Mouse (Mus musculus) forebrain, embryonic 14.5 days (tissue): ENCODE results near the gene Jun. TPM values are rescaled to one million over a fixed set of nuclear protein-coding genes. Genes with fewer than 3 reads are reported as not detected.

Experiments
- ATAC-seq: fragments of 200-750 bp; cut with Nextera tagmentation; 2 replicates; pipeline ENCODE4 v1.8.0; 2017; ENCODE audit warnings: mild to moderate bottlenecking, moderate library complexity
- DNase-seq: peaks from one replicate; pipeline ENCODE4 v3.0.0-alpha.2; 2015; ENCODE audit warnings: low spot score
- H3K27ac ChIP-seq: fragments of 300-500 bp; sonication (generic); 2 replicates; pipeline ENCODE4 v1.5.1; 2014; ENCODE audit warnings: low read depth, mild to moderate bottlenecking, control low read depth, low read length, moderate library complexity
- H3K27me3 ChIP-seq: fragments of 300-500 bp; sonication (generic); replicated peaks from 2 replicates; pipeline ENCODE4 v1.6.1; 2014; ENCODE audit warnings: low read length, control low read depth, mixed read lengths; ENCODE audit not compliant: control insufficient read depth, insufficient read depth
- H3K36me3 ChIP-seq: fragments of 300-500 bp; sonication (generic); 2 replicates; pipeline ENCODE4 v1.6.1; 2014; ENCODE audit warnings: low read length, control low read depth; ENCODE audit not compliant: control insufficient read depth, insufficient read depth
- H3K4me1 ChIP-seq: fragments of 300-500 bp; sonication (generic); 2 replicates; pipeline ENCODE4 v1.6.1; 2014; ENCODE audit warnings: antibody characterized with exemption, low read length, control low read depth; ENCODE audit not compliant: control insufficient read depth, insufficient read depth
- H3K4me2 ChIP-seq: fragments of 300-500 bp; sonication (generic); 2 replicates; pipeline ENCODE4 v1.6.1; 2014; ENCODE audit warnings: mild to moderate bottlenecking, control low read depth, low read length
- H3K4me3 ChIP-seq: fragments of 300-500 bp; sonication (generic); 2 replicates; pipeline ENCODE4 v1.5.1; 2014; ENCODE audit warnings: low read depth, low read length, control low read depth
- H3K9ac ChIP-seq: fragments of 300-500 bp; sonication (generic); 2 replicates; pipeline ENCODE4 v1.6.1; 2014; ENCODE audit warnings: mild to moderate bottlenecking, low read length, control low read depth, moderate library complexity
- H3K9me3 ChIP-seq: fragments of 300-500 bp; sonication (generic); replicated peaks from 2 replicates; pipeline ENCODE4 v1.6.1; 2016; ENCODE audit warnings: low read length, control low read depth, mixed read lengths; ENCODE audit not compliant: control insufficient read depth
- WGBS: fragments of 180-500 bp; shearing (Covaris S2); extraction: QIAGEN DNeasy Blood & Tissue Kit; methylation state at CpG from one replicate; pipeline ENCODE4 v1.1.7; 2014; 5-methylcytosine and 5-hydroxymethylcytosine counted together
- polyA plus RNA-seq: library from polyadenylated mRNA; unstranded; fragments of >200 nt; fragmentation: Nextera tagmentation; extraction: Ambion mirVana; gene quantifications from 2 replicates; pipeline ENCODE4 v1.2.1, GENCODE M21; 2014

The Jun gene
- polyA plus RNA-seq, 1 experiment from 2014 or later: 36.0 TPM

GRCm38 (mm10) chr4:95068045-95068948, 16.3 kb upstream of the Jun start:
- Histone ChIP-seq H3K36me3 (no peaks in the 10 kb centered on the region), H3K4me3 (no peak overlapping the region), H3K9me3 (no peaks in the 10 kb centered on the region), H3K4me2 (no peak overlapping the region), H3K9ac (no peak overlapping the region), H3K27me3 (no peaks in the 10 kb centered on the region), H3K27ac (no peak overlapping the region), H3K4me1 (no peaks in the 10 kb centered on the region)
- WGBS: 83% methylated on average over 8 of the region's 8 CpGs
- ATAC-seq (no peak), DNase-seq (no peak)

- ATAC-seq: no peak
- Histone ChIP-seq H3K4me3 (no peak overlapping the region), H3K9me3 (no peaks in the 10 kb centered on the region), H3K9ac (no peak overlapping the region), H3K27me3 (no peaks in the 10 kb centered on the region), H3K4me1 (no peaks in the 10 kb centered on the region), H3K27ac (no peak overlapping the region), H3K36me3 (no peaks in the 10 kb centered on the region), H3K4me2 (no peak overlapping the region)
- 85% methylated on average over 2 of the region's 2 CpGs for WGBS
- no peak for DNase-seq
These were observed 11.7 kb upstream of the Jun start for GRCm38 (mm10) chr4:95063609-95064210.

GRCm38 (mm10) chr4:95062873-95063272, 10.9 kb upstream of the Jun start:
- H3K4me2 ChIP-seq: no peak overlapping the region
- no peak overlapping the region for H3K27ac ChIP-seq
- no peaks in the 10 kb centered on the region for H3K27me3 ChIP-seq
- no peaks in the 10 kb centered on the region for H3K9me3 ChIP-seq
- ATAC-seq (no peak), DNase-seq (no peak)
- H3K4me3 ChIP-seq: no peak overlapping the region
- no peak overlapping the region for H3K9ac ChIP-seq
- H3K36me3 ChIP-seq: no peaks in the 10 kb centered on the region
- 71% methylated on average over 9 of the region's 9 CpGs for WGBS
- no peaks in the 10 kb centered on the region for H3K4me1 ChIP-seq

GRCm38 (mm10) chr4:95057264-95057663, 5.2 kb upstream of the Jun start:
- Histone ChIP-seq H3K9ac (no peak overlapping the region), H3K4me2 (no peak overlapping the region), H3K36me3 (no peaks in the 10 kb centered on the region), H3K27ac (no peak overlapping the region), H3K9me3 (no peaks in the 10 kb centered on the region), H3K4me3 (no peak overlapping the region), H3K4me1 (peaks cover 13% of the 10 kb centered on the region), H3K27me3 (no peaks in the 10 kb centered on the region)
- 85% methylated on average over 4 of the region's 4 CpGs for WGBS
- no peak for ATAC-seq
- DNase-seq: no peak

GRCm38 (mm10) chr4:95055276-95055675, 3.3 kb upstream of the Jun start:
- Histone ChIP-seq H3K9me3 (no peaks in the 10 kb centered on the region), H3K27me3 (no peaks in the 10 kb centered on the region), H3K4me2 (no peak overlapping the region), H3K4me3 (no peak overlapping the region), H3K27ac (no peak overlapping the region), H3K36me3 (no peaks in the 10 kb centered on the region), H3K4me1 (peaks cover 13% of the 10 kb centered on the region), H3K9ac (no peak overlapping the region)
- DNase-seq: no peak
- ATAC-seq: no peak
- 52% methylated on average over 1 of the region's 1 CpGs for WGBS

DNA sequence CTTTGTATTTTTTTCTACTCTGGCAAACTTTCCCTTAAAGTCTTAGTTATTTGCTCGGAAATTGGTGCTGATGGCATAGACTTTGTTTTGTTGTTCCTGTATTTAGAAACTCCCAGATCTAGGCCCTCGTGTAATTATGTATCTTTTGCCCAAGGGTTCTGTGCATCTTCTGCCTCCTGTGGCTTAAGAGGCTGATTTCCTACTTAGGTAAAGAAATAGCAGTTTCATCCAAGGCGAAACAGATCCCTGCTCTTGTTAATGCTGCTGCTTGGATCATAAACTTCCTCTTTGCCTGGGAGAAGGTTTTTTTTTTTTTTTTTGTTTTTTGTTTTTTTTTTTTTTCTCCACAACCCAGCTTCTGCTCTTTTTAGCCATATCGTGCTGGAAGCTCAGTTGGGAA, 2.3 kb upstream of the Jun start:
- H3K36me3 ChIP-seq: no peaks in the 10 kb centered on the region
- peak overlapping the region; percentile 81 for H3K4me2 ChIP-seq
- peak overlapping the region; percentile 98; the same call in 1 of the 2 replicates for H3K27ac ChIP-seq
- no peaks in the 10 kb centered on the region for H3K27me3 ChIP-seq
- H3K4me3 ChIP-seq: no peak overlapping the region
- ATAC-seq (no peak), DNase-seq (no peak)
- peaks cover 13% of the 10 kb centered on the region for H3K4me1 ChIP-seq
- WGBS: 44% methylated on average over 4 of the region's 4 CpGs
- H3K9ac ChIP-seq: no peak overlapping the region; the same call in 1 of the 2 replicates
- no peaks in the 10 kb centered on the region for H3K9me3 ChIP-seq

- ATAC-seq: no peak
- H3K4me1 ChIP-seq: peaks cover 18% of the 10 kb centered on the region
- DNase-seq: peak; percentile 83
- peak overlapping the region; percentile 81 for H3K4me2 ChIP-seq
- peak overlapping the region; percentile 98 for H3K27ac ChIP-seq
- H3K9ac ChIP-seq: peak overlapping the region; percentile 76; the same call in 1 of the 2 replicates
- H3K4me3 ChIP-seq: peak overlapping the region; percentile 76
- no peaks in the 10 kb centered on the region for H3K9me3 ChIP-seq
- H3K27me3 ChIP-seq: no peaks in the 10 kb centered on the region
- no peaks in the 10 kb centered on the region for H3K36me3 ChIP-seq
- 1% methylated on average over 6 of the region's 6 CpGs for WGBS
These were observed 1.7 kb upstream of the Jun start for GRCm38 (mm10) chr4:95053791-95054117.

DNA sequence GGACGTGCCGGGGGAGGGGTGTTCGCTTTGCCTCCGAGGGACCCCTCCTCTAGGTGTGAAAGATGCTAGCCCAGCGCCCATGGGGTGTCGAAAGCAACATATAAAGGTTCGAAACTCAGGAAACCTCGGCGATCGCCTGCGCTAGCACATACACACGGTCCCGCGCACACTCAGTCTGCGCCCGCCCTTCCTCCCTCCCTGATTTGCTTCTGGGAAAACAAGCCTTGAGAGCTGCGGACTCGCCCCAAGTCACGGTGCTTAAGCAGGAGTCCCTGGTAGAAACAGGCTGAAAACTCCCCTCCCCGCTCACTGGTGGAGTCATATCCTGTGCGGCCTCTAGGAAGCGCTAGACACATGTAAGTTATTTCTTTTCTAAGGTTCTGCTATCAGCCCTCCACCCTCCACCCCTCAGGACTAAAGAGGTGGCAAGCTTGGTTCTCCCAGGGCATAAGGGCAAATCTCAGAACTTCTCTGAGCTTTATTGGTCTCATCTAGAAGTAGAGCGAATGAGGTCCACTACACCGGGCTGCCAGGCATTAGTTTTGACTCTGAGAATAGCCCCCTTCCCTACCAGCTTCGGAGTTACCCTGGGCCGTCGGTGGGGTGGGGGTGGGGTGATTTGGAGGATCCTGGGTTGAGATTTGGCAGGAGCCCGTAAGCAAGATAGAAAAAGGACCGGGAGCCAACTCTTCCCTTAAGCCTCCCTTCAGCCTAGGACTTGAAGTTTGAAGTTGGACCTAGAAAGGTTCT, 1.2 kb upstream of the Jun start:
- under 1% methylated on average over 29 of the region's 29 CpGs for WGBS
- H3K36me3 ChIP-seq: no peaks in the 10 kb centered on the region
- peak overlapping the region; percentile 76 for H3K9ac ChIP-seq
- H3K27me3 ChIP-seq: no peaks in the 10 kb centered on the region
- H3K4me3 ChIP-seq: peak overlapping the region; percentile 76
- peaks cover 20% of the 10 kb centered on the region for H3K4me1 ChIP-seq
- ATAC-seq: peak; percentile 51
- H3K27ac ChIP-seq: peak overlapping the region; percentile 98
- H3K9me3 ChIP-seq: no peaks in the 10 kb centered on the region
- peak; percentile 96 for DNase-seq
- peak overlapping the region; percentile 81 for H3K4me2 ChIP-seq
